Mouse (Mus musculus) bone marrow macrophage, adult 2 months (primary cell): ENCODE data around the gene Crim1.

Experiments
- CTCF ChIP-seq: IDR thresholded peaks from 2 replicates; pipeline ENCODE4 v1.5.1; 2012; ENCODE audit warnings: low read depth, mild to moderate bottlenecking, low read length, moderate library complexity
- POLR2A ChIP-seq: IDR thresholded peaks from 2 replicates; pipeline ENCODE4 v1.6.1; 2012; ENCODE audit warnings: mild to moderate bottlenecking, low read depth, low read length, borderline replicate concordance

- TF ChIP-seq POLR2A: no peak
- no peak for TF ChIP-seq CTCF
Observed at GRCm38 (mm10) chr17:78270019-78270418, 70.0 kb downstream of the Crim1 start.
